Mouse (Mus musculus) myocyte (in vitro differentiated cells): ENCODE results near the gene Ergic1. TPM values are rescaled to one million over a fixed set of nuclear protein-coding genes. Genes with fewer than 3 reads are reported as not detected.

ENCODE experiments used
- H3K27me3 ChIP-seq: one replicate; pipeline ENCODE4 v1.6.1; 2011; ENCODE audit not compliant: control insufficient read depth, insufficient read depth, insufficient read length
- H3K36me3 ChIP-seq: one replicate; pipeline ENCODE4 v1.6.1; 2011; ENCODE audit not compliant: control insufficient read depth, insufficient read depth
- H3K4me2 ChIP-seq: one replicate; pipeline ENCODE4 v1.6.1; 2011; ENCODE audit warnings: low read depth, control low read depth
- H3K4me3 ChIP-seq: one replicate; pipeline ENCODE4 v1.5.1; 2011; ENCODE audit warnings: mild to moderate bottlenecking, control low read depth, moderate library complexity
- H3K79me2 ChIP-seq: one replicate; pipeline ENCODE4 v1.6.1; 2011; ENCODE audit not compliant: control insufficient read depth, insufficient read depth
- H3ac ChIP-seq: one replicate; pipeline ENCODE4 v1.6.1; 2011; ENCODE audit not compliant: control insufficient read depth, insufficient read length
- CEBPB ChIP-seq: IDR thresholded peaks from 2 replicates; pipeline ENCODE4 v1.6.1; 2011; ENCODE audit warnings: mild to moderate bottlenecking, moderate library complexity; ENCODE audit not compliant: poor library complexity, insufficient read depth, severe bottlenecking
- E2F4 ChIP-seq: IDR thresholded peaks from one replicate; pipeline ENCODE4 v1.6.1; 2011; ENCODE audit warnings: mild to moderate bottlenecking, control low read depth, moderate library complexity; ENCODE audit not compliant: insufficient read depth
- MAX ChIP-seq: IDR thresholded peaks from one replicate; pipeline ENCODE4 v1.6.1; 2011; ENCODE audit warnings: low read depth, mild to moderate bottlenecking, control low read depth
- MYOD1 ChIP-seq, 3 experiments: IDR thresholded peaks; one replicate each; pipeline ENCODE4 v1.6.1; 2011; ENCODE audit warnings: control low read depth in 2 of 3, low read depth in 2 of 3, mild to moderate bottlenecking in 2 of 3, moderate library complexity in 1 of 3; ENCODE audit not compliant: insufficient read length in 2 of 3, control insufficient read depth in 1 of 3
- MYOG ChIP-seq, 3 experiments: IDR thresholded peaks; one replicate each; pipeline ENCODE4 v1.6.1; 2011; ENCODE audit warnings: control low read depth in 2 of 3, low read depth in 2 of 3, mild to moderate bottlenecking in 2 of 3; ENCODE audit not compliant: insufficient read length in 2 of 3, control insufficient read depth in 1 of 3, insufficient read depth in 1 of 3
- POLR2A ChIP-seq: IDR thresholded peaks from one replicate; pipeline ENCODE4 v1.6.1; 2011; ENCODE audit warnings: low read depth, mild to moderate bottlenecking, control low read depth, moderate library complexity; ENCODE audit not compliant: insufficient read length
- POLR2AphosphoS2 ChIP-seq: IDR thresholded peaks from one replicate; pipeline ENCODE4 v1.6.1; 2011; ENCODE audit warnings: low read depth, control low read depth; ENCODE audit not compliant: insufficient read length
- REST ChIP-seq: IDR thresholded peaks from one replicate; pipeline ENCODE4 v1.6.1; 2011; ENCODE audit warnings: mild to moderate bottlenecking, control low read depth, moderate library complexity; ENCODE audit not compliant: insufficient read depth, insufficient read length
- SRF ChIP-seq: IDR thresholded peaks from one replicate; pipeline ENCODE4 v1.6.1; 2011; ENCODE audit warnings: low read depth; ENCODE audit not compliant: control insufficient read depth, insufficient read length
- TCF12 ChIP-seq: IDR thresholded peaks from one replicate; pipeline ENCODE4 v1.6.1; 2011; ENCODE audit warnings: mild to moderate bottlenecking, control low read depth; ENCODE audit not compliant: poor library complexity, insufficient read depth, severe bottlenecking
- TCF3 ChIP-seq: IDR thresholded peaks from one replicate; pipeline ENCODE4 v1.6.1; 2011; ENCODE audit warnings: low read depth, control low read depth; ENCODE audit not compliant: insufficient read length
- USF1 ChIP-seq: IDR thresholded peaks from one replicate; pipeline ENCODE4 v1.6.1; 2011; ENCODE audit warnings: low read depth, mild to moderate bottlenecking, control low read depth, moderate library complexity
- polyA plus RNA-seq: library from polyadenylated mRNA; unstranded; fragments of >200 nt; fragmentation: generic; extraction: Trizol; gene quantifications from one replicate; pipeline ENCODE4 v1.2.1, GENCODE M21; 2012; ENCODE audit warnings: missing spikeins

The Ergic1 gene
- polyA plus RNA-seq, 1 experiment: 102 TPM

DNA sequence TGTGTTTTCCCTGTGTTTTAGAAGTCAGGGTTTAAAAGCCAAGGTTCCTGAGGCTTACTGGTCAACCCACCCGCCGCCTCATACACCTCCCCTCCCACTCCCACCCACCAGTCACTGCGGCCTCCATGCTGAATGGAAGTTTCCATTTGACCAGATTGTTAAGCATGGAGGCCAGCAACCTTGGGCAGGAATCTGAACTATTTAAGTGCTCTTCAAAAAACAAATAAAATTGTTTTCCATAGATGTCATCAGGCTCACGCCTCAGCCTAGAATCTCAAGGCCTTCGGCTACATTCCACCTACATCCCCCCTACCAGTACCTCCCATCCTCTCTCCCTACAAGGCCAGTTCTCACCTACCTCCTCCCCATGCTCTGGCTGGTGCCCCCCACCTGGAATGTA lies 57.2 kb downstream of the Ergic1 start:
- Histone ChIP-seq H3K36me3 (peaks cover 27% of the 10 kb centered on the region), H3K4me3 (no peak overlapping the region)

DNA sequence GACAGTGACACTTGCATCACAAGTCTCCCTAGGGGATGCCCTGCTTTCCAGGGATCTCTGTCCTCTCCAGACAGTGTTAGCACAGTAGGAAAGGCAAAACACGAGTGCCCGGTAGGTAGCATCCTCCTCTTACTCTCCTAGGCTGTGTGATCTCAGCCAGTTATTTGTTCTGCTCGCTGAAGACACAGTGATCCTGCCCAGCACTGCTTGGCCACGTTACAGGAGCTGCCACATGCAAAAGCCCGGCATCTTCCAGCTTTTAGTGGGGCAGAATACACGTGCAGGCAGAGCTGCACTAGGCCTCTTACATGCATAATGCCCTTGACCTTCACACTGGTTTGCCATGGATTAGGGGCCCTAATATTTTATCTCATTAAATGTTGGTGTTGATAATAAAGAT lies 58.3 kb downstream of the Ergic1 start:
- Histone ChIP-seq H3K27me3 (no peaks in the 10 kb centered on the region), H3K36me3 (peaks cover 33% of the 10 kb centered on the region), H3K4me2 (no peak overlapping the region), H3K4me3 (no peak overlapping the region), H3ac (no peak overlapping the region), H3K79me2 (no peaks in the 10 kb centered on the region)
- no peak for TF ChIP-seq TCF12

More for the DNA sequence above, 57.2 kb downstream of the Ergic1 start:
- H3K4me2 ChIP-seq: no peak overlapping the region
- no peak overlapping the region for H3ac ChIP-seq
- no peaks in the 10 kb centered on the region for H3K79me2 ChIP-seq
- no peak for TF ChIP-seq E2F4
- no peak for TF ChIP-seq POLR2AphosphoS2
- no peak for TF ChIP-seq MAX
- no peak for TF ChIP-seq CEBPB
- TF ChIP-seq SRF: no peak
- TF ChIP-seq TCF3: no peak
- no peak for TF ChIP-seq MYOD1 (IDR thresholded peaks at IDR 0.05; ENCODE audit: control insufficient read depth in 1 of 3, insufficient read length in 2 of 3, low read depth in 2 of 3)
- no peak for TF ChIP-seq MYOG (IDR thresholded peaks at IDR 0.05; ENCODE audit: control insufficient read depth in 1 of 3, insufficient read depth in 1 of 3, insufficient read length in 2 of 3, low read depth in 2 of 3)
- no peak for TF ChIP-seq USF1
- no peak for TF ChIP-seq TCF12
- TF ChIP-seq POLR2A: no peak
- TF ChIP-seq REST: no peak
- H3K27me3 ChIP-seq: no peaks in the 10 kb centered on the region

DNA sequence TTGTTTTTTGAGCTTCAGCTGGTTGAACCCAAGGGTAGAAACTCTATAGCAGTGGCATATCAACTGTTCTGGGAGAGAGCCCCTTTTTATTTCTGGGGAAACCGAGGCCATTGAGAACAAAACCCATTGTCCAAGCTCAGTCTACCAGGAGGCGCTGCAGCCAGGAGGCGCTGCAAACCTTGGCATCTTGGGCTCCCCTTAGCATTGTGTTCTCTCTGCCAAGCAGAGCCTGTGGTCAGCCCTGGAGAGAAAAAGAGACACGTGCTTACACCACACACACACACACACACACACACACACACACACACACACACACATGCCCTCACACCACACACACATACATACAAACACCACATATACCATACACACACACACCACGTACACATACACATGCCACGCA lies 59.0 kb downstream of the Ergic1 start:
- no peak overlapping the region for H3K4me2 ChIP-seq
- TF ChIP-seq USF1: no peak
- TF ChIP-seq POLR2A: no peak
- no peak for TF ChIP-seq MAX
- no peak for TF ChIP-seq E2F4
- TF ChIP-seq REST: no peak
- no peak for TF ChIP-seq TCF12
- no peak for TF ChIP-seq TCF3
- no peak for TF ChIP-seq CEBPB
- TF ChIP-seq SRF: no peak
- no peak for TF ChIP-seq MYOD1 (IDR thresholded peaks at IDR 0.05; ENCODE audit: control insufficient read depth in 1 of 3, insufficient read length in 2 of 3, low read depth in 2 of 3)
- no peak for TF ChIP-seq POLR2AphosphoS2
- no peak overlapping the region for H3K4me3 ChIP-seq
- H3ac ChIP-seq: no peak overlapping the region
- H3K79me2 ChIP-seq: no peaks in the 10 kb centered on the region
- peaks cover 35% of the 10 kb centered on the region for H3K36me3 ChIP-seq
- H3K27me3 ChIP-seq: no peaks in the 10 kb centered on the region

DNA sequence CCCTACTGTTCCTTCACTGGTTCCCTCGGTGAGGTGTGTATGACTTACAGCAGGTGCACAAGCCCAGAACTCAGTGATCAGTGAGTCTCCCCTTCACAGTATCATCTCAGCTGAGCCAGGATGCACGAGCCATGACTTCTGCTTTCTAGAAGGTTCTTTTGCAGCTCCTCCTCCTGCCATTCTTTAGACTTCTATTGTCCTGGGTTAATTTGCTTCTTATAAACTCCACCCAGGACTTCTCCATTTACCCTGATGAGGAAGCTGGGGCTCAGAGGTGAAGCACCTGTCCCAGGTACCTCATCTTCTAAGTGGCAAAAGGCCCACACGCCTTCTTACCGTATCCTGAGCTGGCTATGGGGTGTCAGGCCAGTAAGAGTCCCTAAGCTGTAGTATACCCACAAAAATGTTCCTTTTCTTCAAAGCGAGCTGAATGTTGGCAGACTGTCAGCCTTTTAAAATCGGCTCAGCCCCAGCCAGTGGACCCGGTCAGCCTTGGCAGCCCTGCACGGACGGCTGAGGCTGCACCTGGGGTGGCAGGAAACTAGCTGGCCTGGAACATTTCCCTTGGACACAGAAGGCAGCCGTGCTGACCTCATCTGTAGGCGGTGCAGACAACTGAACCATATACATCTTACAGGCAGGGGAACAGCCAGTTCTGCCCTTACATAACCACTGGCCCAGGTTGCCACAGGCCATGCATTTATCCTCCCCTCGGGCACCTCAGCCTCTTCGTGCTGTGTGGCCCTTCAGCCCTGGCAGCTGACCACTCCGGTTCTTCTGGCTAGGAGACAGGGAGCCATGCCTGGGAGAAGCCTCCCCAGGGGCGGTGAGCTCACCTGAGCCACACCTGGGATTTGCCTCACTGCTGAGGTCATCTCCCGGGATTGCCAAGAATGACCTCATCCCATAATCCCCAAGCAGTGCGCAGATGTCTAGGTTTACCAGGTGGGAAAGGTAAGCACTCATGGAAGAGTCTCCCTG lies 59.8 kb downstream of the Ergic1 start:
- Histone ChIP-seq H3K36me3 (peaks cover 41% of the 10 kb centered on the region), H3K4me2 (no peak overlapping the region), H3ac (no peak overlapping the region), H3K4me3 (no peak overlapping the region), H3K79me2 (no peaks in the 10 kb centered on the region), H3K27me3 (no peaks in the 10 kb centered on the region)
- TF ChIP-seq USF1 (no peak), TCF3 (no peak), POLR2AphosphoS2 (no peak), MYOD1 (IDR thresholded peaks at IDR 0.05; ENCODE audit: control insufficient read depth in 1 of 3, insufficient read length in 2 of 3, low read depth in 2 of 3) (no peak), TCF12 (no peak), MAX (no peak), MYOG (IDR thresholded peaks at IDR 0.05; ENCODE audit: control insufficient read depth in 1 of 3, insufficient read depth in 1 of 3, insufficient read length in 2 of 3, low read depth in 2 of 3) (no peak), SRF (no peak), CEBPB (no peak), E2F4 (no peak), POLR2A (no peak), REST (no peak)

DNA sequence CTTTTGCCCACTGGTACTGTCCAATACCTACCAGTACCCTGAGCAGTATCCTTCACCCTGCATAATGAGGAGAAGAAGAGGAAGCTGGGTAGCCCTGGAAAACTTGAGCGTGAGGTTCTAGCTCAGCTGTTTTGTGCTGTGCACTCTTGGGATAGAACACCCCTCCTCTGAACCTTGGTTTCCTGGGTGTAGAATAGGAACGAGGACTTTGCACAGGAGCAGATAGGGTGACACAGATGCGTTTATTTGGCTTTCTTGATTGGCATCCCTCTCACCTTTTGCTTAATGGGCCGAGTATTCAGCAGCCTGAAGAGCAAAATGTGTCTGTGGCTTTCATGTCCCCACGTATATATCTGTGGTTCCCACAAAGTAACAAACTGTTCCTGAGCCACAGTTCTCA lies 60.6 kb downstream of the Ergic1 start:
- Histone ChIP-seq H3K79me2 (no peaks in the 10 kb centered on the region), H3K27me3 (no peaks in the 10 kb centered on the region), H3K36me3 (peaks cover 38% of the 10 kb centered on the region), H3ac (no peak overlapping the region), H3K4me3 (no peak overlapping the region), H3K4me2 (no peak overlapping the region)
- TF ChIP-seq CEBPB (no peak), POLR2A (no peak), TCF12 (no peak), MYOG (IDR thresholded peaks at IDR 0.05; ENCODE audit: control insufficient read depth in 1 of 3, insufficient read depth in 1 of 3, insufficient read length in 2 of 3, low read depth in 2 of 3) (no peak), REST (no peak), USF1 (no peak), TCF3 (no peak), MAX (no peak), SRF (no peak)
